Mouse (Mus musculus) hindbrain, embryonic 12.5 days (tissue): ENCODE measurements at regions not wholly inside any gene's neighbourhood (a gene's known extent, or its start where the extent isn't known, plus 50 kb on each side); places are given as distances from the start of the nearest gene placed in this dataset.

Experiments
- ATAC-seq: fragments of 200-750 bp; cut with Nextera tagmentation; 2 replicates; pipeline ENCODE4 v1.8.0; 2017; ENCODE audit warnings: moderate TSS enrichment; ENCODE audit not compliant: low FRiP score
- H3K27ac ChIP-seq: fragments of 300-500 bp; sonication (generic); 2 replicates; pipeline ENCODE4 v1.5.1; 2016; ENCODE audit warnings: mild to moderate bottlenecking
- H3K27me3 ChIP-seq: fragments of 300-500 bp; sonication (generic); 2 replicates; pipeline ENCODE4 v1.6.1; 2016; ENCODE audit warnings: mild to moderate bottlenecking
- H3K36me3 ChIP-seq: fragments of 300-500 bp; sonication (generic); 2 replicates; pipeline ENCODE4 v1.6.1; 2016; ENCODE audit warnings: mild to moderate bottlenecking
- H3K4me1 ChIP-seq: fragments of 300-500 bp; sonication (generic); 2 replicates; pipeline ENCODE4 v1.6.1; 2016
- H3K4me2 ChIP-seq: fragments of 300-500 bp; sonication (generic); replicated peaks from 2 replicates; pipeline ENCODE4 v1.6.1; 2016; ENCODE audit warnings: mild to moderate bottlenecking
- H3K4me3 ChIP-seq: fragments of 300-500 bp; sonication (generic); 2 replicates; pipeline ENCODE4 v1.5.1; 2016; ENCODE audit warnings: mild to moderate bottlenecking
- H3K9ac ChIP-seq: fragments of 300-500 bp; sonication (generic); 2 replicates; pipeline ENCODE4 v1.6.1; 2016; ENCODE audit warnings: mild to moderate bottlenecking, moderate library complexity
- H3K9me3 ChIP-seq: fragments of 300-500 bp; sonication (generic); replicated peaks from 2 replicates; pipeline ENCODE4 v1.6.1; 2016; ENCODE audit warnings: mild to moderate bottlenecking
- WGBS: fragments of 180-500 bp; shearing (Covaris S2); methylation state at CpG from one replicate; pipeline ENCODE4 v1.1.7; 2016; 5-methylcytosine and 5-hydroxymethylcytosine counted together

GRCm38 (mm10) chr5:125843259-125843658, 311.7 kb downstream of the Tmem132b start:
- Histone ChIP-seq H3K4me3 (no peak overlapping the region), H3K9me3 (no peaks in the 10 kb centered on the region), H3K9ac (no peak overlapping the region), H3K27me3 (no peaks in the 10 kb centered on the region), H3K27ac (no peak overlapping the region), H3K4me1 (no peaks in the 10 kb centered on the region), H3K4me2 (no peak overlapping the region), H3K36me3 (no peaks in the 10 kb centered on the region)
- 79% methylated on average over 6 of the region's 6 CpGs for WGBS
- ATAC-seq = no peak

DNA sequence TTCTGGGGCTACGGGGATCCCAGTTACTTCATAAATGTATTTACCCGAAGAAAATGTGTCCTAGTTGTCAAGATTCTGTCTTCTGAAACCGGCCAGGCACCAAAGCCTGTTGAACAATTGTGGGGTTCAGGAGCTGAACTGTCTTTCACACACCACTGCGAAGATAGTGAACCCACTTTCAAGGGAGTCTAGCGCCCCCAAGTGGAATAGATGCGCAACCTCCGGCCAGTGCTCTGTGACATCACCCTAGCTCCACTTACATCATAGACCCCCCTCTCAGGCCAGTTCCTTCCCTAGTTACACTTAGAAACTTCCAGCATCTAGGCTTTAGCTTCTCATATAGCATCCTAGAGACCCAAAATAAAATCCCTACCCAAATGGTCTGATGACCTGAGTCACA, 318.1 kb downstream of the Tmem132b start:
- H3K36me3 ChIP-seq = no peaks in the 10 kb centered on the region
- H3K27ac ChIP-seq = no peak overlapping the region
- no peaks in the 10 kb centered on the region for H3K27me3 ChIP-seq
- WGBS = 86% methylated on average over 7 of the region's 7 CpGs
- no peak overlapping the region for H3K4me2 ChIP-seq
- no peaks in the 10 kb centered on the region for H3K4me1 ChIP-seq
- no peak for ATAC-seq
- H3K9ac ChIP-seq = no peak overlapping the region
- H3K9me3 ChIP-seq = no peaks in the 10 kb centered on the region
- no peak overlapping the region for H3K4me3 ChIP-seq

DNA sequence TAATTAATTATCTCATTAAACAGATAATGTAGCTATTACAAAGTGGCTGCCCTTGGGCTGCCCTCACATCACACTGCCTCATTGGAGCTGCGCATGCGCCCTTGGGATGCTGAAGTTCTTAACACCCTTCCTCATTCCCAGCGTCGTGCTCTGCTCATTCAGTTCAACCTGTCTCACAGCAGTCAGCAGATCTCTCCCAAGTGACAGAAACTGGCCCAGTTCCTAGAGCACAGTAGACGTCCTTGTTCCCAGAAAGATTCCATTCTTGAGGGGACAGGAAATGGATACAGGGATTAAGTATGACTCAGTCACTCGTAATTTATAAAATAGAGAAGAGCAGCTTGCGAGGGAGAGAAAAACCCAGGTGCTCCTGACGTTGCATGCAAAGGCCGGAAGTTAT, 344.7 kb downstream of the Tmem132b start:
- Histone ChIP-seq H3K36me3 (no peaks in the 10 kb centered on the region), H3K27me3 (no peaks in the 10 kb centered on the region), H3K4me1 (no peaks in the 10 kb centered on the region), H3K9ac (no peak overlapping the region), H3K27ac (no peak overlapping the region), H3K9me3 (no peaks in the 10 kb centered on the region), H3K4me3 (no peak overlapping the region), H3K4me2 (no peak overlapping the region)
- ATAC-seq = no peak
- WGBS = 82% methylated on average over 9 of the region's 9 CpGs

DNA sequence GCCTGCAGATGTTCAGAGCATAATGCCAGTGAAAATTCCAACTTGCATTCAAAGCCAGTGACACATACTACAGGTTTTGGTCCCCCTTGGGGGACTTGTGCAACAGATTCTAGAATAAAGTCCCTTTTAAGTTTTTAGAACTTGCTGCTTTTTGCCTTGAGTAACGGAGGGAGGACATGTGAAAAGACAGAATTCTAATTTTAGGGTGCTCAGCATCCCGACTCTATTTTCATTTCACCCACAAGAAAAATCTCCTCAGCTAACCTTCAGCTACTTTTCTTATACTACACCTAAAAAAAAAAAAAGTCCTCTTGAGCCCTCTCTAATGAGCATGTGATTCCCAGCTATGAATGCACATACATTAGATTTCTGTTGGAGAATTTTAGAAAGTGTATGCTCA, 357.3 kb downstream of the Tmem132b start:
- WGBS = 83% methylated on average over 2 of the region's 2 CpGs
- 0 out of 2 replicates have a peak, but pooled peaks cover 5% of the 10 kb centered on the region for H3K9me3 ChIP-seq
- no peak overlapping the region for H3K4me3 ChIP-seq
- no peak overlapping the region for H3K9ac ChIP-seq
- ATAC-seq = no peak
- H3K4me1 ChIP-seq = no peaks in the 10 kb centered on the region
- no peaks in the 10 kb centered on the region for H3K36me3 ChIP-seq
- H3K27ac ChIP-seq = no peak overlapping the region
- H3K27me3 ChIP-seq = no peaks in the 10 kb centered on the region
- no peak overlapping the region for H3K4me2 ChIP-seq

DNA sequence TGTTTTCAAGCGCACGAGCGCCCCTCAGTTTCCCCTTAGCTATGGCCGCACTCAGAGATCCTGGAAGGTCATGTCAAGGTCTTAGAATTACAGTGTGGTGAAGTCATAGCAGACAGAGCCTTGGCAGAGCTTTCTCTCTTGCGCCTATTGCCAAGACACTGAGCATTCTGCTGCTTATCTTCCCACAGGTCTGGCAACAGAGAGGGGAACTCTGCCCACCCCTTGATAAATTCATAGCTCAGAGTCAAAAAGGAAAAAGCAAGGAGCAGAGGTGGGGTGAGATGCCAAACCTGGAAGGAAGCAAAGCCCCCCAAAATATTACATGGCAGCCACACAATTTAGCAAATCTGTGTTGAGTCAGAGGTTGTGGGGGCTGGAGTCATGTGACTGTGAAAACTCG, 362.3 kb downstream of the Tmem132b start:
- no peak overlapping the region for H3K4me3 ChIP-seq
- no peaks in the 10 kb centered on the region for H3K4me1 ChIP-seq
- WGBS = 93% methylated on average over 6 of the region's 6 CpGs
- no peak overlapping the region for H3K9ac ChIP-seq
- no peaks in the 10 kb centered on the region for H3K36me3 ChIP-seq
- H3K27ac ChIP-seq = no peak overlapping the region
- ATAC-seq = no peak
- H3K9me3 ChIP-seq = no peaks in the 10 kb centered on the region
- no peaks in the 10 kb centered on the region for H3K27me3 ChIP-seq
- no peak overlapping the region for H3K4me2 ChIP-seq

- no peaks in the 10 kb centered on the region for H3K36me3 ChIP-seq
- no peak overlapping the region for H3K4me3 ChIP-seq
- no peaks in the 10 kb centered on the region for H3K27me3 ChIP-seq
- 78% methylated on average over 4 of the region's 4 CpGs for WGBS
- no peaks in the 10 kb centered on the region for H3K9me3 ChIP-seq
- no peak overlapping the region for H3K27ac ChIP-seq
- H3K4me1 ChIP-seq = no peaks in the 10 kb centered on the region
- H3K9ac ChIP-seq = no peak overlapping the region
- no peak for ATAC-seq
- no peak overlapping the region for H3K4me2 ChIP-seq
These were observed 370.5 kb downstream of the Tmem132b start for GRCm38 (mm10) chr5:125902038-125902437.

GRCm38 (mm10) chr5:125904426-125904825, 372.9 kb downstream of the Tmem132b start:
- Histone ChIP-seq H3K27me3 (no peaks in the 10 kb centered on the region), H3K27ac (no peak overlapping the region), H3K4me1 (no peaks in the 10 kb centered on the region), H3K4me2 (no peak overlapping the region), H3K9ac (no peak overlapping the region), H3K4me3 (no peak overlapping the region), H3K36me3 (no peaks in the 10 kb centered on the region), H3K9me3 (no peaks in the 10 kb centered on the region)
- no peak for ATAC-seq
- WGBS = 80% methylated on average over 5 of the region's 5 CpGs

GRCm38 (mm10) chr5:125907332-125907731, 375.8 kb downstream of the Tmem132b start:
- H3K36me3 ChIP-seq = no peaks in the 10 kb centered on the region
- WGBS = 81% methylated on average over 4 of the region's 4 CpGs
- no peak overlapping the region for H3K9ac ChIP-seq
- no peak overlapping the region for H3K4me2 ChIP-seq
- ATAC-seq = no peak
- no peak overlapping the region for H3K4me3 ChIP-seq
- H3K4me1 ChIP-seq = no peaks in the 10 kb centered on the region
- H3K9me3 ChIP-seq = no peaks in the 10 kb centered on the region
- no peak overlapping the region for H3K27ac ChIP-seq
- H3K27me3 ChIP-seq = no peaks in the 10 kb centered on the region

- H3K9me3 ChIP-seq = no peaks in the 10 kb centered on the region
- H3K27me3 ChIP-seq = no peaks in the 10 kb centered on the region
- H3K9ac ChIP-seq = no peak overlapping the region
- H3K4me1 ChIP-seq = no peaks in the 10 kb centered on the region
- no peak overlapping the region for H3K4me3 ChIP-seq
- WGBS = 96% methylated on average over 5 of the region's 5 CpGs
- no peaks in the 10 kb centered on the region for H3K36me3 ChIP-seq
- no peak overlapping the region for H3K4me2 ChIP-seq
- no peak for ATAC-seq
- H3K27ac ChIP-seq = no peak overlapping the region
These were observed 376.3 kb downstream of the Tmem132b start for GRCm38 (mm10) chr5:125907909-125908308.

DNA sequence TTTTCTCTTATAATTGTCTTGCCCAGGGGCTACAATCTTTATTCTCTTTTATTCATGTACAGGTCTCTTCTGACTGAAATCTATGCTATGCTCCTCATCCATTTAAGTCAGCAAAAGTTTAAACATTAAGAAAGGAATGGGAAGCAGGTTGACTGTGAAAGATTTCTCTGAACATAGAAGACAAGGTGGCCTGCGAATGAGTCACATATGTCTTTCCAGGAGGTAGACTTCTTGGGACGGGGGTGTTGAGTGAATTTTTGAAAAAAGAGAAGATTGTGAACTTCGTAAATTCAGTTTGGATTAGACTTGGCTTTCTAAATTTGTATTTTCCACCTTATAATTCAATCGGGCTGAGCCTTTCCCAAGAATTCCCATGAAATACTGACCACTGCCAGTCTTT, 384.3 kb downstream of the Tmem132b start:
- 88% methylated on average over 4 of the region's 4 CpGs for WGBS
- H3K9me3 ChIP-seq = no peaks in the 10 kb centered on the region

GRCm38 (mm10) chr5:125920965-125921364, 389.4 kb downstream of the Tmem132b start:
- no peak overlapping the region for H3K27ac ChIP-seq
- H3K9me3 ChIP-seq = no peaks in the 10 kb centered on the region
- H3K36me3 ChIP-seq = no peaks in the 10 kb centered on the region
- ATAC-seq = no peak
- H3K4me1 ChIP-seq = 0 out of 2 replicates have a peak, but pooled peaks cover 3% of the 10 kb centered on the region
- no peak overlapping the region for H3K4me3 ChIP-seq
- no peak overlapping the region for H3K9ac ChIP-seq
- WGBS = 21% methylated on average over 11 of the region's 11 CpGs
- H3K27me3 ChIP-seq = peaks cover 10% of the 10 kb centered on the region
- H3K4me2 ChIP-seq = no peak overlapping the region

More for the DNA sequence above, 384.3 kb downstream of the Tmem132b start:
- H3K27me3 ChIP-seq = no peaks in the 10 kb centered on the region
- ATAC-seq = no peak
- H3K36me3 ChIP-seq = no peaks in the 10 kb centered on the region
- H3K4me2 ChIP-seq = no peak overlapping the region
- no peaks in the 10 kb centered on the region for H3K4me1 ChIP-seq
- no peak overlapping the region for H3K27ac ChIP-seq
- no peak overlapping the region for H3K4me3 ChIP-seq
- H3K9ac ChIP-seq = no peak overlapping the region

- H3K27ac ChIP-seq = no peak overlapping the region
- no peaks in the 10 kb centered on the region for H3K36me3 ChIP-seq
- peaks cover 10% of the 10 kb centered on the region for H3K27me3 ChIP-seq
- no peaks in the 10 kb centered on the region for H3K9me3 ChIP-seq
- no peak overlapping the region for H3K4me2 ChIP-seq
- H3K4me1 ChIP-seq = 0 out of 2 replicates have a peak, but pooled peaks cover 3% of the 10 kb centered on the region
- no peak overlapping the region for H3K9ac ChIP-seq
- H3K4me3 ChIP-seq = no peak overlapping the region
- no peak for ATAC-seq
- WGBS = 45% methylated on average over 7 of the region's 7 CpGs
These were observed 394.4 kb downstream of the Tmem132b start for GRCm38 (mm10) chr5:125925856-125926497.

GRCm38 (mm10) chr5:125931502-125931901, 399.9 kb downstream of the Tmem132b start:
- 76% methylated on average over 4 of the region's 4 CpGs for WGBS
- Histone ChIP-seq H3K27ac (no peak overlapping the region), H3K36me3 (no peaks in the 10 kb centered on the region), H3K27me3 (peaks cover 4% of the 10 kb centered on the region; the same call in 1 of the 2 replicates), H3K9me3 (no peaks in the 10 kb centered on the region), H3K9ac (no peak overlapping the region), H3K4me2 (no peak overlapping the region), H3K4me3 (no peak overlapping the region), H3K4me1 (no peaks in the 10 kb centered on the region)
- no peak for ATAC-seq
